Mouse (Mus musculus) liver, embryonic 12.5 days (tissue): ENCODE measurements at regions not wholly inside any gene's neighbourhood (a gene's known extent, or its start where the extent isn't known, plus 50 kb on each side); places are given as distances from the start of the nearest gene placed in this dataset.
A peak's percentile ranks its signal among the peaks of the same experiment; 100 is the strongest.

Source experiments
- ATAC-seq: fragments of 200-750 bp; cut with Nextera tagmentation; 2 replicates; pipeline ENCODE4 v1.8.0; 2017; ENCODE audit warnings: moderate number of reproducible peaks, mild to moderate bottlenecking, moderate library complexity
- H3K27ac ChIP-seq: fragments of 300-500 bp; sonication (generic); 2 replicates; pipeline ENCODE4 v1.5.1; 2016; ENCODE audit warnings: mild to moderate bottlenecking
- H3K27me3 ChIP-seq: fragments of 300-500 bp; sonication (generic); replicated peaks from 2 replicates; pipeline ENCODE4 v1.6.1; 2016; ENCODE audit warnings: mild to moderate bottlenecking, moderate library complexity
- H3K36me3 ChIP-seq: fragments of 300-500 bp; sonication (generic); 2 replicates; pipeline ENCODE4 v1.6.1; 2016; ENCODE audit warnings: mild to moderate bottlenecking, moderate library complexity
- H3K4me1 ChIP-seq: fragments of 300-500 bp; sonication (generic); 2 replicates; pipeline ENCODE4 v1.6.1; 2016
- H3K4me2 ChIP-seq: fragments of 300-500 bp; sonication (generic); 2 replicates; pipeline ENCODE4 v1.6.1; 2016; ENCODE audit warnings: mild to moderate bottlenecking, moderate library complexity
- H3K4me3 ChIP-seq: fragments of 300-500 bp; sonication (generic); 2 replicates; pipeline ENCODE4 v1.5.1; 2016; ENCODE audit warnings: mild to moderate bottlenecking, moderate library complexity
- H3K9ac ChIP-seq: fragments of 300-500 bp; sonication (generic); 2 replicates; pipeline ENCODE4 v1.6.1; 2016; ENCODE audit warnings: mild to moderate bottlenecking, moderate library complexity
- H3K9me3 ChIP-seq: fragments of 300-500 bp; sonication (generic); replicated peaks from 2 replicates; pipeline ENCODE4 v1.6.1; 2016; ENCODE audit warnings: mild to moderate bottlenecking, moderate library complexity
- WGBS: fragments of 180-500 bp; shearing (Covaris S2); methylation state at CpG from one replicate; pipeline ENCODE4 v1.1.7; 2016; ENCODE audit not compliant: insufficient replicate concordance; 5-methylcytosine and 5-hydroxymethylcytosine counted together

- peak; percentile 94 for ATAC-seq
- H3K9me3 ChIP-seq: no peaks in the 10 kb centered on the region
- 1% methylated on average over 58 of the region's 58 CpGs for WGBS
- H3K4me3 ChIP-seq: peak overlapping the region; percentile 66
- H3K27me3 ChIP-seq: peaks cover 10% of the 10 kb centered on the region; the same call in 1 of the 2 replicates
- H3K9ac ChIP-seq: peak overlapping the region; percentile 61
- H3K36me3 ChIP-seq: no peaks in the 10 kb centered on the region
- H3K27ac ChIP-seq: no peak overlapping the region
- peak overlapping the region; percentile 90 for H3K4me2 ChIP-seq
- H3K4me1 ChIP-seq: peaks cover 20% of the 10 kb centered on the region
These were observed 141.4 kb upstream of the Ccdc54 start for GRCm38 (mm10) chr16:50732082-50733006.

GRCm38 (mm10) chr16:50729341-50729740, 138.4 kb upstream of the Ccdc54 start:
- H3K27ac ChIP-seq: no peak overlapping the region
- WGBS: 46% methylated on average over 5 of the region's 5 CpGs
- H3K9me3 ChIP-seq: no peaks in the 10 kb centered on the region
- H3K9ac ChIP-seq: no peak overlapping the region
- peaks cover 10% of the 10 kb centered on the region; the same call in 1 of the 2 replicates for H3K27me3 ChIP-seq
- no peaks in the 10 kb centered on the region for H3K36me3 ChIP-seq
- ATAC-seq: no peak
- no peak overlapping the region for H3K4me2 ChIP-seq
- no peak overlapping the region for H3K4me3 ChIP-seq
- peaks cover 12% of the 10 kb centered on the region for H3K4me1 ChIP-seq

GRCm38 (mm10) chr16:50723144-50723543, 132.2 kb upstream of the Ccdc54 start:
- Histone ChIP-seq H3K4me3 (no peak overlapping the region), H3K4me2 (no peak overlapping the region), H3K4me1 (no peaks in the 10 kb centered on the region), H3K36me3 (no peaks in the 10 kb centered on the region), H3K9me3 (no peaks in the 10 kb centered on the region), H3K9ac (no peak overlapping the region), H3K27me3 (no peaks in the 10 kb centered on the region), H3K27ac (no peak overlapping the region)
- WGBS: 71% methylated on average over 6 of the region's 6 CpGs
- no peak for ATAC-seq

GRCm38 (mm10) chr16:50717306-50718017, 126.5 kb upstream of the Ccdc54 start:
- 67% methylated on average over 10 of the region's 10 CpGs for WGBS

GRCm38 (mm10) chr16:50709727-50710126, 118.8 kb upstream of the Ccdc54 start:
- Histone ChIP-seq H3K27me3 (no peaks in the 10 kb centered on the region), H3K4me1 (no peaks in the 10 kb centered on the region), H3K9ac (no peak overlapping the region), H3K27ac (no peak overlapping the region), H3K4me3 (no peak overlapping the region), H3K9me3 (no peaks in the 10 kb centered on the region), H3K4me2 (no peak overlapping the region), H3K36me3 (no peaks in the 10 kb centered on the region)
- ATAC-seq: no peak
- WGBS: 65% methylated on average over 6 of the region's 6 CpGs

More at GRCm38 (mm10) chr16:50717306-50718017, 126.5 kb upstream of the Ccdc54 start:
- Histone ChIP-seq H3K4me2 (no peak overlapping the region), H3K4me1 (no peaks in the 10 kb centered on the region), H3K27me3 (no peaks in the 10 kb centered on the region), H3K9me3 (no peaks in the 10 kb centered on the region), H3K4me3 (no peak overlapping the region), H3K27ac (no peak overlapping the region), H3K36me3 (no peaks in the 10 kb centered on the region), H3K9ac (no peak overlapping the region)
- ATAC-seq: no peak

- no peak for ATAC-seq
- whole genome bisulfite sequencing: 65% methylated on average over 2 of the region's 2 CpGs
- H3K27ac ChIP-seq: no peak overlapping the region
These were observed 117.0 kb upstream of the Ccdc54 start for GRCm38 (mm10) chr16:50707906-50708305.

GRCm38 (mm10) chr16:50705921-50706320, 115.0 kb upstream of the Ccdc54 start:
- Histone ChIP-seq H3K36me3 (no peaks in the 10 kb centered on the region), H3K27ac (no peak overlapping the region), H3K9ac (no peak overlapping the region), H3K4me2 (no peak overlapping the region), H3K4me3 (no peak overlapping the region), H3K4me1 (no peaks in the 10 kb centered on the region), H3K9me3 (no peaks in the 10 kb centered on the region), H3K27me3 (no peaks in the 10 kb centered on the region)
- ATAC-seq: no peak
- 61% methylated on average over 4 of the region's 4 CpGs for WGBS

More at GRCm38 (mm10) chr16:50707906-50708305, 117.0 kb upstream of the Ccdc54 start:
- Histone ChIP-seq H3K9ac (no peak overlapping the region), H3K4me1 (no peaks in the 10 kb centered on the region), H3K9me3 (no peaks in the 10 kb centered on the region), H3K27me3 (no peaks in the 10 kb centered on the region), H3K4me2 (no peak overlapping the region), H3K4me3 (no peak overlapping the region), H3K36me3 (no peaks in the 10 kb centered on the region)

GRCm38 (mm10) chr16:50700811-50701517, 110.0 kb upstream of the Ccdc54 start:
- Histone ChIP-seq H3K36me3 (no peaks in the 10 kb centered on the region), H3K9me3 (no peaks in the 10 kb centered on the region), H3K9ac (no peak overlapping the region), H3K27ac (no peak overlapping the region), H3K4me3 (no peak overlapping the region), H3K4me2 (no peak overlapping the region), H3K27me3 (no peaks in the 10 kb centered on the region), H3K4me1 (no peaks in the 10 kb centered on the region)
- no peak for ATAC-seq
- 71% methylated on average over 8 of the region's 8 CpGs for WGBS

GRCm38 (mm10) chr16:50700123-50700522, 109.2 kb upstream of the Ccdc54 start:
- Histone ChIP-seq H3K9me3 (no peaks in the 10 kb centered on the region), H3K36me3 (no peaks in the 10 kb centered on the region), H3K27ac (no peak overlapping the region), H3K27me3 (no peaks in the 10 kb centered on the region), H3K9ac (no peak overlapping the region), H3K4me1 (no peaks in the 10 kb centered on the region), H3K4me2 (no peak overlapping the region), H3K4me3 (no peak overlapping the region)
- WGBS: 21% methylated on average over 2 of the region's 2 CpGs
- no peak for ATAC-seq

GRCm38 (mm10) chr16:50697722-50698121, 106.8 kb upstream of the Ccdc54 start:
- ATAC-seq: no peak
- Histone ChIP-seq H3K36me3 (no peaks in the 10 kb centered on the region), H3K4me2 (no peak overlapping the region), H3K27me3 (no peaks in the 10 kb centered on the region), H3K9ac (no peak overlapping the region), H3K4me1 (no peaks in the 10 kb centered on the region), H3K4me3 (no peak overlapping the region), H3K9me3 (no peaks in the 10 kb centered on the region), H3K27ac (no peak overlapping the region)
- WGBS: 77% methylated on average over 2 of the region's 2 CpGs

GRCm38 (mm10) chr16:50696052-50696451, 105.1 kb upstream of the Ccdc54 start:
- Histone ChIP-seq H3K4me2 (no peak overlapping the region), H3K27me3 (no peaks in the 10 kb centered on the region), H3K4me3 (no peak overlapping the region), H3K36me3 (no peaks in the 10 kb centered on the region), H3K9ac (no peak overlapping the region), H3K9me3 (no peaks in the 10 kb centered on the region), H3K27ac (no peak overlapping the region), H3K4me1 (no peaks in the 10 kb centered on the region)
- ATAC-seq: no peak
- WGBS: 57% methylated on average over 4 of the region's 4 CpGs

GRCm38 (mm10) chr16:50694045-50694444, 103.1 kb upstream of the Ccdc54 start:
- H3K4me2 ChIP-seq: no peak overlapping the region
- no peaks in the 10 kb centered on the region for H3K36me3 ChIP-seq
- no peak overlapping the region for H3K9ac ChIP-seq
- no peaks in the 10 kb centered on the region for H3K9me3 ChIP-seq
- H3K27me3 ChIP-seq: no peaks in the 10 kb centered on the region
- no peak overlapping the region for H3K4me3 ChIP-seq
- 52% methylated on average over 2 of the region's 2 CpGs for WGBS
- H3K4me1 ChIP-seq: 0 out of 2 replicates have a peak, but pooled peaks cover 5% of the 10 kb centered on the region
- no peak overlapping the region for H3K27ac ChIP-seq
- ATAC-seq: no peak
